In genomic region chr2:94244140-94244539, GRCm38 (mm10) we compare ENCODE assay signal across 13 mouse cellular contexts.
DNase-seq lines count a peak whose midpoint lies in the region; ATAC-seq and TF ChIP-seq lines count a peak whose summit lies in the region.
"Had no signal": no experiment of that assay in that cellular context is flagged by ENCODE, and none has a peak within 500 bp of the region (broad histone marks: within the 10 kb centered on the region; RNA-seq: fewer than 3 reads in every experiment).

No protein-coding gene starts in this region.

- peak overlapping the region; percentile 82 for H3K4me2 ChIP-seq in hindbrain, embryonic 14.5 days (replicated peaks)
- H3K4me2 ChIP-seq in midbrain, postnatal 0 days (ENCODE audit: low read depth, low read length, poor library complexity, severe bottlenecking): peak overlapping the region; percentile 71

- under 1% methylated on average over 9 of the region's 9 CpGs for WGBS in heart, embryonic 10.5 days
- 2% methylated on average over 9 of the region's 9 CpGs for WGBS in hindbrain, embryonic 14.5 days
- WGBS in midbrain, postnatal 0 days: 0% methylated on average over 9 of the region's 9 CpGs

- no peak overlapping the region; the same call in 1 of the 2 replicates for H3K9ac ChIP-seq in hindbrain, embryonic 14.5 days
- H3K9ac ChIP-seq in midbrain, postnatal 0 days (replicated peaks; ENCODE audit: low read length, poor library complexity, severe bottlenecking): no peak overlapping the region

- no peaks in the 10 kb centered on the region for H3K36me3 ChIP-seq in heart, embryonic 10.5 days
- no peaks in the 10 kb centered on the region for H3K36me3 ChIP-seq in hindbrain, embryonic 14.5 days (replicated peaks; ENCODE audit: control insufficient read depth, insufficient read depth)
- no peaks in the 10 kb centered on the region for H3K36me3 ChIP-seq in midbrain, postnatal 0 days (ENCODE audit: insufficient read depth, low read length)

- H3K27me3 ChIP-seq in heart, embryonic 10.5 days (ENCODE audit: insufficient read depth, poor library complexity, severe bottlenecking): peaks cover 98% of the 10 kb centered on the region
- peaks cover 58% of the 10 kb centered on the region for H3K27me3 ChIP-seq in hindbrain, embryonic 14.5 days (ENCODE audit: control insufficient read depth, insufficient read depth, low read length)
- H3K27me3 ChIP-seq in midbrain, postnatal 0 days (ENCODE audit: insufficient read depth, low read length): peaks cover 23% of the 10 kb centered on the region

- peaks cover 60% of the 10 kb centered on the region for H3K4me1 ChIP-seq in heart, embryonic 10.5 days
- H3K4me1 ChIP-seq in hindbrain, embryonic 14.5 days (replicated peaks; ENCODE audit: control insufficient read depth, insufficient read depth, low read length): peaks cover 47% of the 10 kb centered on the region
- H3K4me1 ChIP-seq in midbrain, postnatal 0 days (ENCODE audit: insufficient read depth, low read length): peaks cover 16% of the 10 kb centered on the region; the same call in 1 of the 2 replicates

- DNase-seq in heart, embryonic 10.5 days (ENCODE audit: low spot score): peak; percentile 64
- DNase-seq in heart, postnatal 14 days: no peak
- peak; percentile 25 to 37 for DNase-seq in left cerebral cortex, postnatal 36 days (ENCODE audit: low spot score in 2 of 2)
- no peak for DNase-seq in left cerebral cortex, adult 11 months (ENCODE audit: low spot score)
- no peak for DNase-seq in hindbrain, embryonic 14.5 days (ENCODE audit: low spot score)
- no peak for DNase-seq in midbrain, postnatal 0 days (ENCODE audit: low spot score)
- no peak for DNase-seq in gastrocnemius, postnatal 10 days
- DNase-seq in left cerebral cortex, postnatal 10 days (ENCODE audit: extremely low spot score in 1 of 2, low spot score in 2 of 2): no peak
- DNase-seq: adrenal gland, postnatal 10 days; liver; thymus, adult 18-20 months had no signal

- TF ChIP-seq CTCF in midbrain, postnatal 0 days (IDR thresholded peaks at IDR 0.05): no peak

- no peak overlapping the region for H3K27ac ChIP-seq in heart, embryonic 10.5 days
- no peak overlapping the region for H3K27ac ChIP-seq in hindbrain, embryonic 14.5 days
- H3K27ac ChIP-seq in midbrain, postnatal 0 days (ENCODE audit: low read depth, low read length): no peak overlapping the region
- H3K27ac ChIP-seq: kidney, postnatal 0 days had no signal

- no peak for ATAC-seq in hindbrain, embryonic 14.5 days (ENCODE audit: low FRiP score)
- no peak for ATAC-seq in midbrain, postnatal 0 days (ENCODE audit: low FRiP score)
- ATAC-seq: lung, postnatal 0 days had no signal

- H3K4me3 ChIP-seq in heart, embryonic 10.5 days: peak overlapping the region; percentile 52
- peak overlapping the region; percentile 48 for H3K4me3 ChIP-seq in hindbrain, embryonic 14.5 days (replicated peaks; ENCODE audit: low read length)
- peak overlapping the region; percentile 54 for H3K4me3 ChIP-seq in midbrain, postnatal 0 days (ENCODE audit: low read depth, low read length)

- intact Hi-C loops in heart, postnatal 14 days (cut with DNase I): loop anchor here (2.0 kb wide), 1 partner anchor 189 kb away; no protein-coding TSS in a partner anchor
- intact Hi-C loops in left cerebral cortex, postnatal 36 days (cut with DNase I): loop anchor here (2.0 to 5.0 kb wide), 3 partner anchors 65 to 197 kb away; no protein-coding TSS in a partner anchor
- intact Hi-C loops in left cerebral cortex, postnatal 10 days (cut with DNase I): loop anchor here (5.0 kb wide), 1 partner anchor 187 kb away; no protein-coding TSS in a partner anchor

- no peaks in the 10 kb centered on the region for H3K9me3 ChIP-seq in heart, embryonic 10.5 days
- H3K9me3 ChIP-seq in hindbrain, embryonic 14.5 days (ENCODE audit: control insufficient read depth, low read length): no peaks in the 10 kb centered on the region
- H3K9me3 ChIP-seq in midbrain, postnatal 0 days (ENCODE audit: low read length): no peaks in the 10 kb centered on the region

Comparison
In these comparisons a context has a peak if more than half of its experiments do, and no peak if none do; other contexts are left out.
1. DNase-seq: peak in heart, embryonic 10.5 days (single experiment) and left cerebral cortex, postnatal 36 days (2 of 2); none in heart, postnatal 14 days (0 of 2), left cerebral cortex, adult 11 months (single experiment), hindbrain, embryonic 14.5 days (single experiment), midbrain, postnatal 0 days (single experiment), gastrocnemius, postnatal 10 days (single experiment) and left cerebral cortex, postnatal 10 days (0 of 2).
2. Peak in every context shown above with its lines, with median percentiles within 50 percentile points of each other: H3K4me3 ChIP-seq.